Mouse (Mus musculus): ENCODE data around the gene Morf4l1. TPM values are rescaled to one million over a fixed set of nuclear protein-coding genes. Genes with fewer than 3 reads are reported as not detected.

Morf4l1 gene
- polyA plus RNA-seq, 1 experiment from 2014 or later: 471 TPM

GRCm38 (mm10) chr9:90133562-90134355, 19.2 kb upstream of the Morf4l1 start:
- 71% methylated on average over 7 of the region's 7 CpGs for WGBS
- H3K4me3 ChIP-seq (ENCODE audit: low read length): no peak overlapping the region
- no peaks in the 10 kb centered on the region for H3K4me1 ChIP-seq (ENCODE audit: insufficient read depth, low read length)
- no peak overlapping the region for H3K9ac ChIP-seq (replicated peaks; ENCODE audit: low read length)
- ATAC-seq (ENCODE audit: low FRiP score, low TSS enrichment): no peak
- 0 out of 2 replicates have a peak, but pooled peaks cover 3% of the 10 kb centered on the region for H3K9me3 ChIP-seq (ENCODE audit: low read length)
- H3K4me2 ChIP-seq (replicated peaks; ENCODE audit: low read depth, low read length): no peak overlapping the region
- no peak overlapping the region for H3K27ac ChIP-seq (ENCODE audit: low read length)
- H3K36me3 ChIP-seq (ENCODE audit: insufficient read depth, low read length): no peaks in the 10 kb centered on the region
- H3K27me3 ChIP-seq (ENCODE audit: insufficient read depth, low read length): no peaks in the 10 kb centered on the region

GRCm38 (mm10) chr9:90128636-90129201, 14.1 kb upstream of the Morf4l1 start:
- Histone ChIP-seq H3K36me3 (ENCODE audit: insufficient read depth, low read length) (no peaks in the 10 kb centered on the region), H3K4me2 (replicated peaks; ENCODE audit: low read depth, low read length) (no peak overlapping the region), H3K9me3 (ENCODE audit: low read length) (0 out of 2 replicates have a peak, but pooled peaks cover 3% of the 10 kb centered on the region), H3K9ac (replicated peaks; ENCODE audit: low read length) (no peak overlapping the region), H3K27ac (ENCODE audit: low read length) (no peak overlapping the region), H3K4me3 (ENCODE audit: low read length) (no peak overlapping the region), H3K4me1 (ENCODE audit: insufficient read depth, low read length) (peaks cover 6% of the 10 kb centered on the region; the same call in 1 of the 2 replicates), H3K27me3 (ENCODE audit: insufficient read depth, low read length) (no peaks in the 10 kb centered on the region; the same call in 1 of the 2 replicates)
- no peak for ATAC-seq (ENCODE audit: low FRiP score, low TSS enrichment)
- 78% methylated on average over 6 of the region's 6 CpGs for WGBS

GRCm38 (mm10) chr9:90127146-90127545, 12.6 kb upstream of the Morf4l1 start:
- Histone ChIP-seq H3K4me3 (ENCODE audit: low read length) (no peak overlapping the region), H3K4me2 (replicated peaks; ENCODE audit: low read depth, low read length) (0 out of 2 replicates have a peak overlapping the region, but pooled peaks have one; percentile 59), H3K36me3 (ENCODE audit: insufficient read depth, low read length) (no peaks in the 10 kb centered on the region), H3K4me1 (ENCODE audit: insufficient read depth, low read length) (peaks cover 6% of the 10 kb centered on the region; the same call in 1 of the 2 replicates), H3K9ac (replicated peaks; ENCODE audit: low read length) (no peak overlapping the region), H3K27me3 (ENCODE audit: insufficient read depth, low read length) (no peaks in the 10 kb centered on the region; the same call in 1 of the 2 replicates), H3K27ac (ENCODE audit: low read length) (no peak overlapping the region), H3K9me3 (ENCODE audit: low read length) (no peaks in the 10 kb centered on the region)
- no peak for ATAC-seq (ENCODE audit: low FRiP score, low TSS enrichment)
- 57% methylated on average over 6 of the region's 6 CpGs for WGBS

GRCm38 (mm10) chr9:90126260-90127010, 11.9 kb upstream of the Morf4l1 start:
- no peaks in the 10 kb centered on the region for H3K36me3 ChIP-seq (ENCODE audit: insufficient read depth, low read length)
- H3K4me2 ChIP-seq (replicated peaks; ENCODE audit: low read depth, low read length): peak overlapping the region; percentile 59
- H3K9ac ChIP-seq (replicated peaks; ENCODE audit: low read length): 0 out of 2 replicates have a peak overlapping the region, but pooled peaks have one; percentile 31
- whole genome bisulfite sequencing: 2% methylated on average over 30 of the region's 30 CpGs
- H3K4me1 ChIP-seq (ENCODE audit: insufficient read depth, low read length): peaks cover 6% of the 10 kb centered on the region; the same call in 1 of the 2 replicates
- no peak overlapping the region for H3K27ac ChIP-seq (ENCODE audit: low read length)
- H3K27me3 ChIP-seq (ENCODE audit: insufficient read depth, low read length): no peaks in the 10 kb centered on the region; the same call in 1 of the 2 replicates
- ATAC-seq (ENCODE audit: low FRiP score, low TSS enrichment): peak; percentile 87; the same call in 1 of the 2 replicates
- H3K9me3 ChIP-seq (ENCODE audit: low read length): no peaks in the 10 kb centered on the region
- peak overlapping the region; percentile 46 for H3K4me3 ChIP-seq (ENCODE audit: low read length)

- 0 out of 2 replicates have a peak overlapping the region, but pooled peaks have one; percentile 31 for H3K9ac ChIP-seq (replicated peaks; ENCODE audit: low read length)
- H3K4me1 ChIP-seq (ENCODE audit: insufficient read depth, low read length): peaks cover 6% of the 10 kb centered on the region; the same call in 1 of the 2 replicates
These were observed 11.0 kb upstream of the Morf4l1 start for GRCm38 (mm10) chr9:90125416-90126099.

GRCm38 (mm10) chr9:90124873-90125245, 10.3 kb upstream of the Morf4l1 start:
- no peak overlapping the region for H3K4me3 ChIP-seq (ENCODE audit: low read length)
- H3K4me1 ChIP-seq (ENCODE audit: insufficient read depth, low read length): peaks cover 6% of the 10 kb centered on the region; the same call in 1 of the 2 replicates
- WGBS: 49% methylated on average over 8 of the region's 8 CpGs
- H3K9ac ChIP-seq (replicated peaks; ENCODE audit: low read length): no peak overlapping the region
- no peaks in the 10 kb centered on the region for H3K36me3 ChIP-seq (ENCODE audit: insufficient read depth, low read length)
- ATAC-seq (ENCODE audit: low FRiP score, low TSS enrichment): no peak
- H3K4me2 ChIP-seq (replicated peaks; ENCODE audit: low read depth, low read length): no peak overlapping the region
- H3K9me3 ChIP-seq (ENCODE audit: low read length): no peaks in the 10 kb centered on the region
- H3K27ac ChIP-seq (ENCODE audit: low read length): no peak overlapping the region
- H3K27me3 ChIP-seq (ENCODE audit: insufficient read depth, low read length): no peaks in the 10 kb centered on the region; the same call in 1 of the 2 replicates

More at GRCm38 (mm10) chr9:90125416-90126099, 11.0 kb upstream of the Morf4l1 start:
- Histone ChIP-seq H3K9me3 (ENCODE audit: low read length) (no peaks in the 10 kb centered on the region), H3K4me3 (ENCODE audit: low read length) (peak overlapping the region; percentile 46), H3K36me3 (ENCODE audit: insufficient read depth, low read length) (no peaks in the 10 kb centered on the region), H3K27ac (ENCODE audit: low read length) (no peak overlapping the region), H3K27me3 (ENCODE audit: insufficient read depth, low read length) (no peaks in the 10 kb centered on the region; the same call in 1 of the 2 replicates), H3K4me2 (replicated peaks; ENCODE audit: low read depth, low read length) (peak overlapping the region; percentile 59)
- WGBS: 13% methylated on average over 7 of the region's 7 CpGs
- ATAC-seq (ENCODE audit: low FRiP score, low TSS enrichment): no peak

- Histone ChIP-seq H3K36me3 (ENCODE audit: insufficient read depth, low read length) (no peaks in the 10 kb centered on the region), H3K4me3 (ENCODE audit: low read length) (no peak overlapping the region), H3K4me2 (replicated peaks; ENCODE audit: low read depth, low read length) (no peak overlapping the region), H3K9ac (replicated peaks; ENCODE audit: low read length) (no peak overlapping the region), H3K4me1 (ENCODE audit: insufficient read depth, low read length) (peaks cover 6% of the 10 kb centered on the region; the same call in 1 of the 2 replicates), H3K27me3 (ENCODE audit: insufficient read depth, low read length) (no peaks in the 10 kb centered on the region; the same call in 1 of the 2 replicates), H3K9me3 (ENCODE audit: low read length) (no peaks in the 10 kb centered on the region), H3K27ac (ENCODE audit: low read length) (no peak overlapping the region)
- 0 out of 2 replicates have a peak, but pooled peaks have one; percentile 25 for ATAC-seq (ENCODE audit: low FRiP score, low TSS enrichment)
- WGBS: 33% methylated on average over 11 of the region's 11 CpGs
These were observed 9.7 kb upstream of the Morf4l1 start for GRCm38 (mm10) chr9:90124156-90124872.

- H3K9me3 ChIP-seq (ENCODE audit: low read length): no peaks in the 10 kb centered on the region
- H3K4me1 ChIP-seq (ENCODE audit: insufficient read depth, low read length): peaks cover 6% of the 10 kb centered on the region; the same call in 1 of the 2 replicates
- no peaks in the 10 kb centered on the region; the same call in 1 of the 2 replicates for H3K27me3 ChIP-seq (ENCODE audit: insufficient read depth, low read length)
- no peak overlapping the region for H3K27ac ChIP-seq (ENCODE audit: low read length)
- no peak for ATAC-seq (ENCODE audit: low FRiP score, low TSS enrichment)
- 83% methylated on average over 4 of the region's 4 CpGs for WGBS
- no peaks in the 10 kb centered on the region for H3K36me3 ChIP-seq (ENCODE audit: insufficient read depth, low read length)
- no peak overlapping the region for H3K9ac ChIP-seq (replicated peaks; ENCODE audit: low read length)
- no peak overlapping the region for H3K4me2 ChIP-seq (replicated peaks; ENCODE audit: low read depth, low read length)
- no peak overlapping the region for H3K4me3 ChIP-seq (ENCODE audit: low read length)
These were observed 7.7 kb upstream of the Morf4l1 start for GRCm38 (mm10) chr9:90122246-90122740.

Data from kidney, embryonic 16.5 days (tissue).